Mouse (Mus musculus) MEL (cell line): Measurements from ENCODE around the gene Entr1.

Experiments
- CTCF ChIP-seq, 3 experiments: IDR thresholded peaks in 2 of 3; conservative IDR thresholded peaks in 1 of 3; 2 replicates each; pipeline ENCODE4 v1.5.1; 2011 to 2012; ENCODE audit warnings: low read length in 3 of 3, low read depth in 2 of 3, mild to moderate bottlenecking in 2 of 3, improper control_type of control experiment in 1 of 3, inconsistent platforms in 1 of 3, mixed read lengths in 1 of 3, moderate library complexity in 1 of 3; ENCODE audit not compliant: control insufficient read depth in 1 of 3, insufficient read depth in 1 of 3, poor library complexity in 1 of 3, severe bottlenecking in 1 of 3
- GATA1 ChIP-seq: IDR thresholded peaks from 2 replicates; pipeline ENCODE4 v1.6.1; 2011; ENCODE audit warnings: low read depth, low read length, improper control_type of control experiment
- MYB ChIP-seq: IDR thresholded peaks from 2 replicates; pipeline ENCODE4 v1.6.1; 2011; ENCODE audit warnings: mild to moderate bottlenecking, low read depth, low read length, improper control_type of control experiment
- NRF1 ChIP-seq: IDR thresholded peaks from 2 replicates; pipeline ENCODE4 v1.6.1; 2014; ENCODE audit warnings: low read depth, mild to moderate bottlenecking, inconsistent platforms, low read length, improper control_type of control experiment, moderate library complexity; ENCODE audit not compliant: poor library complexity, insufficient read depth, severe bottlenecking
- POLR2AphosphoS5 ChIP-seq: IDR thresholded peaks from 2 replicates; pipeline ENCODE4 v1.6.1; 2012; ENCODE audit warnings: low read depth, borderline replicate concordance, mild to moderate bottlenecking, inconsistent platforms, low read length, moderate library complexity, mixed read lengths
- RCOR1 ChIP-seq: IDR thresholded peaks from 2 replicates; pipeline ENCODE4 v1.6.1; 2012; ENCODE audit warnings: low read depth, mild to moderate bottlenecking, inconsistent platforms, low read length, improper control_type of control experiment
- TCF12 ChIP-seq: IDR thresholded peaks from 2 replicates; pipeline ENCODE4 v1.6.1; 2014; ENCODE audit warnings: low read depth, mild to moderate bottlenecking, inconsistent platforms, low read length, improper control_type of control experiment, moderate library complexity
- USF1 ChIP-seq: IDR thresholded peaks from 2 replicates; pipeline ENCODE4 v1.6.1; 2014; ENCODE audit warnings: low read depth, mild to moderate bottlenecking, inconsistent platforms, low read length, improper control_type of control experiment, moderate library complexity

- TF ChIP-seq TCF12, result no peak
- no peak for TF ChIP-seq RCOR1
- no peak for TF ChIP-seq CTCF (IDR thresholded peaks at IDR 0.05 in 2 of 3, conservative IDR thresholded peaks at IDR 0.05 in 1 of 3; ENCODE audit: control insufficient read depth in 1 of 3, insufficient read depth in 1 of 3, low read depth in 2 of 3, low read length in 3 of 3, poor library complexity in 1 of 3, severe bottlenecking in 1 of 3)
- TF ChIP-seq NRF1, result no peak
- no peak for TF ChIP-seq POLR2AphosphoS5
- TF ChIP-seq GATA1, result no peak
- TF ChIP-seq MYB, result no peak
- no peak for TF ChIP-seq USF1
Measured at GRCm38 (mm10) chr2:26353066-26353980, 35.8 kb downstream of the Entr1 start.
